In genomic region chr16:21245931-21246390, GRCm38 (mm10) we compare ENCODE assay signal across 8 mouse cellular contexts. TPM values are rescaled to one million over a fixed set of nuclear protein-coding genes. Genes with fewer than 3 reads are reported as not detected.
DNase-seq lines count a peak whose midpoint lies in the region; ATAC-seq and TF ChIP-seq lines count a peak whose summit lies in the region.

No protein-coding gene starts in this region.

- H3K27ac ChIP-seq in forebrain, embryonic 10.5 days = peak overlapping the region; percentile 85
- H3K27ac ChIP-seq in heart, embryonic 14.5 days (replicated peaks in 1 of 2; ENCODE audit: control insufficient read depth in 1 of 2, insufficient read depth in 1 of 2, low read depth in 2 of 2, low read length in 2 of 2) = peak overlapping the region; percentile 35 to 75
- peak overlapping the region; percentile 11; the same call in 1 of the 2 replicates for H3K27ac ChIP-seq in kidney, postnatal 0 days

- peaks cover 74% of the 10 kb centered on the region for H3K4me1 ChIP-seq in forebrain, embryonic 10.5 days
- peaks cover 25 to 39% of the 10 kb centered on the region in 2 experiments for H3K4me1 ChIP-seq in heart, embryonic 14.5 days (ENCODE audit: control insufficient read depth in 2 of 2, insufficient read depth in 2 of 2, low read length in 2 of 2)
- H3K4me1 ChIP-seq in kidney, postnatal 0 days (replicated peaks; ENCODE audit: insufficient read depth, low read length) = peaks cover 18% of the 10 kb centered on the region

- no peaks in the 10 kb centered on the region for H3K36me3 ChIP-seq in forebrain, embryonic 10.5 days (replicated peaks)
- H3K36me3 ChIP-seq in heart, embryonic 14.5 days (ENCODE audit: control insufficient read depth, insufficient read depth, low read length) = no peaks in the 10 kb centered on the region
- H3K36me3 ChIP-seq in kidney, postnatal 0 days (ENCODE audit: insufficient read depth, low read length) = no peaks in the 10 kb centered on the region
- H3K36me3 ChIP-seq in splenic B cell, adult 2 months (ENCODE audit: control insufficient read depth, insufficient read depth, low read length, poor library complexity, severe bottlenecking) = no peaks in the 10 kb centered on the region

- peak overlapping the region; percentile 96 for H3K4me2 ChIP-seq in heart, embryonic 14.5 days (ENCODE audit: low read length)
- H3K4me2 ChIP-seq in kidney, postnatal 0 days (ENCODE audit: low read length) = peak overlapping the region; percentile 74

- H3K27me3 ChIP-seq in forebrain, embryonic 10.5 days (ENCODE audit: poor library complexity, severe bottlenecking) = peaks cover 96% of the 10 kb centered on the region
- H3K27me3 ChIP-seq in heart, embryonic 14.5 days (ENCODE audit: control insufficient read depth, insufficient read depth, low read length) = peaks cover 5% of the 10 kb centered on the region
- H3K27me3 ChIP-seq in kidney, postnatal 0 days (ENCODE audit: insufficient read depth, low read length) = peaks cover 6% of the 10 kb centered on the region
- peaks cover 3% of the 10 kb centered on the region; the same call in 1 of the 2 replicates for H3K27me3 ChIP-seq in splenic B cell, adult 2 months (ENCODE audit: control insufficient read depth, insufficient read depth, low read length, poor library complexity, severe bottlenecking)

- DNase-seq in brain, embryonic 18.5 days (ENCODE audit: low read depth, low spot score) = peak; percentile 65
- peak; percentile 88 for DNase-seq in forebrain, embryonic 10.5 days (ENCODE audit: extremely low spot score, low spot score)
- peak; percentile 95 for DNase-seq in kidney, postnatal 0 days (ENCODE audit: low spot score)
- DNase-seq in liver = peak; percentile 78
- peak; percentile 36 for DNase-seq in splenic B cell, adult 2 months (ENCODE audit: low read depth, low spot score)

- peak overlapping the region; percentile 77 for H3K9ac ChIP-seq in heart, embryonic 14.5 days (ENCODE audit: low read length)
- peak overlapping the region; percentile 59 for H3K9ac ChIP-seq in kidney, postnatal 0 days (ENCODE audit: low read depth, low read length)

- TF ChIP-seq CTCF in kidney, postnatal 0 days (IDR thresholded peaks at IDR 0.05; ENCODE audit: low read depth) = peak; percentile 64

- WGBS in forebrain, embryonic 10.5 days = 0% methylated on average over 29 of the region's 29 CpGs
- 1% methylated on average over 29 of the region's 29 CpGs for WGBS in heart, embryonic 14.5 days
- under 1% methylated on average over 29 of the region's 29 CpGs for WGBS in kidney, postnatal 0 days

- peak overlapping the region; percentile 58 for H3K4me3 ChIP-seq in forebrain, embryonic 10.5 days
- H3K4me3 ChIP-seq in heart, embryonic 14.5 days (ENCODE audit: control insufficient read depth in 1 of 2, insufficient read depth in 1 of 2, low read depth in 1 of 2, low read length in 2 of 2) = peak overlapping the region; percentile 49 to 51
- peak overlapping the region; percentile 30 for H3K4me3 ChIP-seq in kidney, postnatal 0 days (replicated peaks; ENCODE audit: low read depth, low read length)

- peak; percentile 79 for ATAC-seq in CD4-positive, CD25-positive, alpha-beta regulatory T cell, adult 4 months
- peak; percentile 80 for ATAC-seq in heart, embryonic 14.5 days (ENCODE audit: insufficient number of reproducible peaks, insufficient read depth, low FRiP score, low read depth)
- peak; percentile 87 for ATAC-seq in kidney, postnatal 0 days (replicated peaks; ENCODE audit: low FRiP score, low read depth)
- peak; percentile 72; the same call in 1 of the 2 replicates for ATAC-seq in monocyte, adult 5-6 weeks (replicated peaks; ENCODE audit: insufficient number of reproducible peaks, low FRiP score, low TSS enrichment, poor library complexity, severe bottlenecking)

- H3K9me3 ChIP-seq in forebrain, embryonic 10.5 days = no peaks in the 10 kb centered on the region
- no peaks in the 10 kb centered on the region for H3K9me3 ChIP-seq in heart, embryonic 14.5 days (ENCODE audit: control insufficient read depth, low read length)
- no peaks in the 10 kb centered on the region for H3K9me3 ChIP-seq in kidney, postnatal 0 days (replicated peaks; ENCODE audit: low read length)

RNA-seq across cellular contexts. Expression of gene Ephb3, which starts 41.4 kb away (rescaled TPM):
- not detected for polyA plus RNA-seq in CD4-positive, CD25-positive, alpha-beta regulatory T cell, adult 4 months (2017; shearing (Covaris generic))
- polyA plus RNA-seq in forebrain, embryonic 10.5 days (2016; fragmentation: Nextera tagmentation; extraction: Ambion mirVana) = 19.7 and 19.8 TPM in 2 replicates
- polyA plus RNA-seq in heart, embryonic 14.5 days (2014; fragmentation: Nextera tagmentation; extraction: Ambion mirVana) = 10.9 and 13.6 TPM in 2 replicates
- polyA plus RNA-seq in kidney, postnatal 0 days (2015; fragmentation: Nextera tagmentation; extraction: Ambion mirVana) = 12.2 and 13.2 TPM in 2 replicates
- total RNA-seq in monocyte, adult 5-6 weeks (2017) = not detected in 3 replicates

Comparison
In these comparisons a context has a peak if more than half of its experiments do, and no peak if none do; other contexts are left out.
1. Peak in every context shown above with its lines: DNase-seq, ATAC-seq, H3K4me3 ChIP-seq and H3K27ac ChIP-seq.
2. DNase-seq: peak in every context shown above with its lines; median percentile 95 in kidney, postnatal 0 days; 88 in forebrain, embryonic 10.5 days; 78 in liver; 65 in brain, embryonic 18.5 days; 36 in splenic B cell, adult 2 months.
3. H3K27ac ChIP-seq: peak in every context shown above with its lines; median percentile 85 in forebrain, embryonic 10.5 days; 55 in heart, embryonic 14.5 days; 11 in kidney, postnatal 0 days.
4. RNA of gene Ephb3, which starts 41.4 kb away (polyA plus RNA-seq): 19.7 to 19.8 TPM in forebrain, embryonic 10.5 days, 10.9 to 13.6 TPM in heart, embryonic 14.5 days and 12.2 to 13.2 TPM in kidney, postnatal 0 days; not detected in CD4-positive, CD25-positive, alpha-beta regulatory T cell, adult 4 months; every median in the first group is over 10 times any median in the second.